Mouse (Mus musculus) CH12F3 (cell line): ENCODE data around the gene Atp5g2.

Experiments
- in situ Hi-C: fragments of 300-500 bp; cut with MboI; formaldehyde crosslinking; loops from 2 replicates; pipeline ENCODE4 v1.14.3; 2020; ENCODE audit warnings: low sequenced_read_pairs

Gene Atp5g2

DNA sequence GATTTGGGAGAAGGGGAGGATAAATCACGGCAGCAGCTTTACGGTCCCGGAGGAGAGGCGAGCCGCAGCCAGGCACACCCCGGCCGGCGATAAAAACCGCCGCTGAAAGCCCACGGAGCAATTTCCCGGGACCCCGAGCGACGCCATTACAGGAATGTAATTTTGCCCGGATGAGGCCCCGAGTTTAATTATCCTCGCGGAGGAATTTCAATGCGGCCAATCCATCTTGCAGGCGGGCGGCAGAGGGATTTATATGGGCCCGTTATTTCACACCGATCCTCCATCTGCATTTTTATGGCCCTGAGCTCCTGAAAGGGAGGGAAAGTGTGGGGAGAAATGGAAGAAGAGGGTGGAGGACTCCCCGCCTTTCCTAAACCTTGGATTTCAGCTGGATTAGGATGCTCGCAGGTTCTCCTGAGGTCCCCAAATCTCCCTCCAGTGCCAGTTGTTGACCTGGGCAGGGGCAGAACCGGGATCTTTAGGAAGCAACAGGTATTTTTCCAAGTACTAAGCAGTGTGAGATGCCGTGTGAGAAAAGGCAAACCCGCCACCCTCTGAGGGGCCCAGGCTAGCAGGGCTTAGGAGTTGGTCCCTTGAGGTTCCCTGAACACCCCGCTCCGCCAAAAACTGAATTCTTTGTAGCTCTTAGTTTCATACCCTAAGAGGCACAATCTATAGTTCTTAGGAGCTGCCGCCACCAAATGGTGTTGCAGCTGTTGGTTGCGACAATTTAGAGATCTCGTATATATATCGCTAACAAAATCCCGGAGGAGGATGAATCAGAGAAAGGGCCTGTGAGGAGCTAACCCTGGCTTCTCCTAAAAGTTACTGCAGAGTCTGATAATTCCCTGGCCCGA, at the start of gene Atp5g2:
Gene Atp5g2 (minus strand): TSS at position 138 of the 857 bp plus-strand sequence.
- in situ Hi-C loops: no loop called here

- in situ Hi-C loops: no loop called here
These were observed 49.1 kb upstream of the Atp5g2 start for GRCm38 (mm10) chr15:102721016-102721898.

- in situ Hi-C loops: no loop called here
These were observed 44.0 kb upstream of the Atp5g2 start for GRCm38 (mm10) chr15:102716132-102716531.

DNA sequence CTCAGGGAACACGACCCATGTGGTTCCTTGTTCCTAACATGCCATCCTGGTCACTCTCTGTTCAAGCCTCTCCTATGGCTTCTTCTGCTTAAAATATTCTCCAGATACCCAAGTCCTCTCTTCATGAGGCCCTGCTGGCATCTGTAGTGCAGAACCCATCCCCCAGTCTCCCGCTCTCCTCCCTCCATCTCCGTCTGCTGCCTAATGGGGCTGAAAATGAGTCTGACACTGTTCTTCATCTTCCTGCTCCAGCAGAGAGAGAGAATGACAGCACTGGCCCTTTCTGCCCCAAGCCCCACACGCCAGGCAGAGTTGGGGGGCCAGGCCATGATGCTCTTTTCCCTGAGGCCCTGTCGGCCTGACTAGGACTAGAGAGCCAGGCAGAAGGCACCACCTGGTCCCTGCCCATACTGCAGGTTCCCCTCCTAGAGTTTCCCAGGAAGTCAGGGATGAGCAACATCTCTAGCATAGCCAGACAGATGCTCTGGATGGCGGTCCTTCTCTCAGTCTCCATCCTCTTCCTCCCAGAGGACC, 35.7 kb upstream of the Atp5g2 start:
- in situ Hi-C loops: no loop called here

DNA sequence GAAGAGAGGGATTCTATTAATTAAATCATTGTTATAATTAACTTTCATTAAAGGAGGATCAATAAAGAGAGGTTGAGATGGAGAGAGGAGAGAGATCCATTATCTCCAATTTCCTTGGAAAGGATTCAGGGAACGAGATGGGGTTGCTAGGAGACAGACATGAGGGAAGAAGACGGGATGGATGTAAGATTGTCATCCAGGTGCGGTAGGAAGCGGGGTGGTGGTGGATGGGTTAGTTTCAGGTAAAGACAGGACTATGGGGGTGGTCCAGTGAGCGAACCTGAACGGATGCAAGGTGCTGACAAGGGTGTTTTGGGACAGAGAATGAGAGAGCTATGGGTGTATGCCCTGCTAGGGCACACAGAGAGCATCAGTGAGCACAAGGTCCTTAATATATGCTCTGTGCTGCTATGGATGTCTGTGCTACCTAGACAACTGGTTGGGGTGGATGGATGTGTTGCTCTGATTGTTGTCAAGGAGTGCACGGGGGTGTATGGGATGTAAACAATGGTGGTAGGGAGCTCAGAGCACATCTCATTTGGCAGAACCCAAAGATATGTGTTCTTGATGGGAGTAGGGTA, 33.9 kb upstream of the Atp5g2 start:
- in situ Hi-C loops: no loop called here

DNA sequence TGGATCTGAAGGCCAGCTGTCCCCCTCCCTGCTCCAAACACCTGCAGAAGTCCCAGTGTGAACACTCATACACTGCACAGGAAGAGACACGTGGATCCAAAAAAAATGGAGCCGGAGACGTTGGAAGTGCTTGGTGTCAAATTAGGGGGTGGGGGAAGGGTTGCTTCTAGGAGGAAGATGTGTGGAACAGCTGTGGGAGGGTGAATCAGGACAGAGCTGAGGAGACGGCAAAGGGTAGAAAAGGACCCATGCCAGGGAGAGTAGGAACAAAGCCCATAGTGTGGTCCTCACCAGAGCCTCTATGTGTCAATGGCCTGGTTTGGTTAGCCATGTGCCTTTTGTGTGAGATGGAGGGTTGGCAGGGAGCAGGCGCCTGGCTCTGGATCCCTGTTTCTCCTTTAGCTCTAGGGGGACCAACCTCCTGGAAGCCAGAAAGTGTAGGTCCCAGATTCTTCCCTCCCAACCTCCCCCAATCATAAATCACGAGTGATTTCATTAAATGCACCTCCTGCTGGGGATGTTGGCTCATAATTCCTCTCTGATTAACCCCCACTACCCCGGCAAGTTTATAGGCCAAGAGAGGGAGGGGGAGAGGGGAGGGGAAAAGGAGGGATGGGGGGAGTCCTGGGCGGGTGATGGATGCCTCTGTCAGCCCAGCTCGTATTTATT, 33.2 kb upstream of the Atp5g2 start:
- in situ Hi-C loops: no loop called here

DNA sequence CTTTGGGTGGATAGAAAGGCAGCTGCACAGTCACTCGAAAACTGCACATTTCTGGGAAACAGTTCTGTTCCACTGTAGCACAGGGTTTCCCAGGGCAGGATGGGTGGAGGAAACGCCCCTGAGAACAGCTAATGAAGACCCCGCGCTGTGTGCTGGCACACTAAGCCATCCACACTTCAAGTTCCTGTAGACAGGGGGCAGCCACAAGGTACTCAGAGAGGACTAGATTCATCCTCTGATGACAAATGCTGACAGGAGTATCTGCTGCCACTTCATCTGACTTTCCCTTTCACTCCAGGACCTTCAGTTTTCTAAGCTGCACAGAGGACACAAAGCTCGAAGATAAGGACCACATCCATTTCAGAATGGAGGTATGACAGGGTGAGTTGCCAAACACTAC, 32.7 kb upstream of the Atp5g2 start:
- in situ Hi-C loops: no loop called here

- in situ Hi-C loops: no loop called here
These were observed 30.8 kb upstream of the Atp5g2 start for GRCm38 (mm10) chr15:102702972-102703371.

DNA sequence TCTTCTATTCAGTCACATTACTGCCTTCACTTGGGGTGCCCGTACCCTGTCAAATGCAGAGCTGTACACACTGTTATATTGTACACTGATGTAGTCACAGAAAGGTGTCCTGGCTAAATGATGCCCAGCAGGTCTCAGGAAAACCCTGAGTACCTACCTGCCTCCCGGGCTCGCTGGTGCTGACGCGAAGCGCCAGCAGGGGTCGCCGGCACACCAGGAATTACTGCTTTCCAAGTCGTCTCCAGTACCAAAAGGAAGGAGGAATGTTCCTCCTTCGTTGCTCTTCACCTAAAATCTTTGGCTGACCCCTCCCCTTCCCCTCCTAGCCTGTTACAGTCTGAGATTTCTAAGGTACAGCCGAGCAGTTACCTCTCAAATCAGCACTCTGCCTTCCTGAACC, 26.0 kb upstream of the Atp5g2 start:
- in situ Hi-C loops: no loop called here

DNA sequence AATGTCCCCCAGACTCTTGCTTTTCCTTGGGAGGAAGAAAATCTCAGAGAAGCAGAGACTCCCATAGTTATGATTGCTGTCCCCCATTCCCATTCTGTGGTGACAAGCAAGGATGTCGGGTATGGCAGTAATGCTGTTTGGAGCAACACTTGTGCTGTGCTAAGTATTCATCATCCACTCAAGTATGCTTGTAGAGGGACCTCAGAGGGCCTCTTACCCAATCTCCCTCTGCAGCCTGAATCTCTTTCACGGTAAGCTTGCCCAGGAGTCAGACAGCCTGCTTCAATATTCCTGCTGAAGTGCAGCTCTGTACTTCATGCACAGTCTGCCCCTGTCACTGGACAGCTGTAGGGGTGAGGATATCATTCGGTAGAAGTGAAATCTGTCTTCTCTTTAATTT, 24.7 kb upstream of the Atp5g2 start:
- in situ Hi-C loops: no loop called here

DNA sequence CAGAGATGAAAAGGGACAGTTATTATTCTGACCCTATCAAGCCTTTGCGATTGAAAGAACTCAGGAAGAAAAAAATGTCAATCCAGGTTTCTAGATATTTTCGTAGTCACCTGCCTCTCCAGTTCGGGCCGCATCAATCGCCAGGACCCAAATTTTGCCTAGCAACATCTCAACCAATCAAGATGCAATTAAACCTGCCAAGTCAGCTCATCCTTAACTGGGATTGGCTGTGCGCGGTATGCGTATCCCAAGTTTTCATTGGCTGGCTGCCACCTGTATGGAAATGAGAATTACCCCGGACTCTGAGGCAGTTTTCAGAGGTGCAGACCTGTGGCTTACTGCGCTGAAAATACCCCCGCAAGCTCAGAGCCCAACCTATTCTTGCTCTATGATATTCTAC, 21.4 kb upstream of the Atp5g2 start:
- in situ Hi-C loops: no loop called here

DNA sequence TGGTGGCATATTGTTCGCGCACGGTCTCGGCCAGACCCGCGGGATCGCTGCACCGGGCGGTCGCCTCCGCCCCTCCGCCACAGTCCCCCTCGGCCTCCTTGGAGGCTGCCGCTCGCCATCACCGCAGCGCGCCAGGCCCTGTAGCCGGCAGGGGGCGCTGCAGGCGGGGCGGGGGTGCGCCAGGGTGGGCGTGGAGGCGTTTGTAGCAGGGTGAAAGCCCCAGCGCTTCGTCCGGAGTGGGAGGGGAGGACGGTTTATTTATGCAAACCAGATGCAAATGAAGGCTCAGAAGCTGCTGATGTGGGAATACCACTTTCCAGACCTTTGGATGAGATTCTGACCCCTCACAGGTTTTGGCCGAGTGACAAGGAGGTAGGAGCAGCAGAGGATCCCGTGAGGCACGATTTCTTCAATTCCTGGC, 20.8 kb upstream of the Atp5g2 start:
- in situ Hi-C loops: no loop called here

DNA sequence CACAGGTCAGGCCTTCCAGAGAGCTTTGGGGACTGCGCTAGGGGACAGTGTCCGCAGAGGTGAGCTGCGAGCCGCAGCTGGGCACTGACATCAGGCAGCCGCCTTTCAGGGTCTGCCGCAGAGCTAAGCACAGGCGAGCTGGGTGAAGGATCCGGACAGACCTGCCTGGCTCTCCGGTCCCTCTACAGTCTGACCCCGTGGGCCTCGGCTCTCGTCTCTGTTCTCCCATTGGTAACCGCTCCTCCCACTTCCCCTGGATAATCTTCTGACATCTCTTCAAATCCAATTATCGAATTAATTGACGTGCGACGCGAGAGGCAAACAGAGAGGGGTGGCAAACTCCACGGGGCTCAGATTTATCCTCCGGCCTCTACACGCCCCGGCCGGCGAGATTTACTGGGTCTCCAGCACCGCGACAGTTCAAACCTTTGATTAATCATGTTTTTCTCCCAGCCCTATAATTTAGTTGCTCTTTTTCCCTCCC, 20.2 kb upstream of the Atp5g2 start:
- in situ Hi-C loops: no loop called here

GRCm38 (mm10) chr15:102685791-102686190, 13.6 kb upstream of the Atp5g2 start:
- in situ Hi-C loops: no loop called here

DNA sequence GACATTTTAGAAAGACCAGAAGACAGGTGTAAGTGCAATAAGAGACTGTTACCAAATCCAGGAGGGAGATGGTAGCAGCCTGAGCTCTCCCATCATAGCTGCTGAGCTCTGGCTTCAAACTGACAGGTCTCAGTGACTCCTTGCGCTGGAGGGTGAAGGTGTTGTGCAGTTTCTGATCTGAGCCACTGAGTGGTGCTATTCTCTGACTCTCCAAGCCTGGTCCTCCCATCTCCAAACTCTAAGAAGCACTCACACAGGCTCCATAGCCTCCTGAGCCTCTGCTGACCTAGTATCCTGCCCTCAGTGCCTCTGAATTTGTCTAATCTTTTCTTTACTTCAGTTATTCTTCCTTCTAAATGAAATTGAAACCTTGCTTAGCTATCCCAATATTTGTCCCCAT, 11.5 kb upstream of the Atp5g2 start:
- in situ Hi-C loops: no loop called here

DNA sequence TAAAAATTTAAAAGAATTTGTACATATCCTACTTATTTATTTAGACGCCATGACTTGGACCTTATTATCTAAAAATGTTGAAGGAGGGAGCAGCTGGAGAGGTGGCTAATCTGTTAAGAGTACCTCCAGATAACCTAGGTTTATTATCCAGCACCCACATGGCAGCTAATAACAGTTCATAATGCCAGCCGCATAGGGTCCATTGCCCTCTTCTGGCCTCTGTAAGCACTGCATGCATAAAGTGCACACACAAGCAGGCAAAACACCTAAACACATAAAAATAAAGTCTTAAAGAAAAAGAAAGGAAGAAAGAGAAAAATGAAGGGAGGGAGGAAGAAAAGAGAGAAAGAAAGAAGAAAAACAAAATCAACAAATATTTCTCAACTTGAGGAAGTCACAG, 4.2 kb upstream of the Atp5g2 start:
- in situ Hi-C loops: no loop called here

DNA sequence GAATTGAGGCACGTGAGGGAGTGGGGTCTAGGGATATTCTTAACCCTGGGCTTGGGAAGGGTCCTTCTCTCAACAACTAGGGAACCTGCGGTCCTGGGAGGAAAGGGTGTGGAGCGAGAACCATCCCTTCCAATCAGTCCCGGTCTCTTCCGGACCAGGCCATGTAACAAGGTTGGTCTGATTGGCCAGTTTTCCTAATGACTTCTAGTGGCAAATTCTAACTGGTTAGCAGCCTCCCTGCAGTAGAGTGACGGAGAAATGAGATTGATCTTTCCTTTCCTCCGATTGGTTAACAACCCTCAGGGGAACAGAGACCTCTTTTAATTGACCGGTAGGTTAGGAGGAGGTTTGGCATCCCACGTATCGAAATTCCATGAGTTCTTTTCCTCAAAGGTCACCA, 1.4 kb upstream of the Atp5g2 start:
- in situ Hi-C loops: no loop called here

DNA sequence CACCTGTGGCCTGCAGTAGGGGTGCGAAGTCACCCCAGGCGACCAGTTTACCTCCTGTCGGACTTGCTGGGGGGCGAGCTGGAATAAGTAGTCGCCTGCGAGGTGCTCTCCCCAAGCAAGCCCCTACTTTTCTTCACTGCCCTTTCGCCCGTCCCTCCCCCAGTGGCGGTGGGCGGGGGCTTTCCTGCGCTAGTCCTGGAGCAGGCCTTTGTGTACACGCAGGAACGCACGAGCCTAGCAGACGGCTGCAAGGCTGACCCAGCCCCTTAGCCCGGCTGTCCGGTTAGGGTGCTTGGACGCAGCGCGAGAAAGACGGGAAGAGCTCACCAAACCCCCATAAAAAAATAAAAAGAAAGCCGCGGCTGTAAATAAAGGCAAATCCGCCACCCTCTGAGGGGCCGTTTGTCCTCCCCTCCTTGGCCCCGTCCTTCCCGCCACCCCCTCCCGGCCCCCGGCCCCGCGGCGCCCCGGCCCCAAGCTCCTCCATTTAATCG, 384 bp downstream of the Atp5g2 start:
- in situ Hi-C loops: no loop called here

- in situ Hi-C loops: no loop called here
These were observed 1.2 kb downstream of the Atp5g2 start for GRCm38 (mm10) chr15:102670767-102671575.

DNA sequence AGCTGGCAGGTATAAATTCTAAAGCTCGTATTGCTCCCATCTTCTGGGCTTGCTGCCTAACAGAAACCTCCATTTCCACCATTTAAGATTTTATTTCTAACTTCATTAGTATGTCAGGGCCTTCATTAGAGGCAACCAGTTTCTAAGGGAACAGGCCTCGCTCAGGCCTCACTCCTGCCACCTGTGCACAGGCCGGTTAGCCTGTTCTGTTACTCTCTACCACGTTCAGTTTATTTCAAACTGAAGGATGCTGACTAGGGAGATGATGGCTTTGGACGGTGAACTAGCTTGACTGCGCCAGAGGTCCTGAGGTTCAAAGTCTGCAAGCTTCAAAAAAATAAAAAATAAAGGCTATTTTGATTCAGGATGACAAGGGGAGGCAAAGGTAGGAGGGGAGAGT, 1.9 kb downstream of the Atp5g2 start:
- in situ Hi-C loops: no loop called here
